Mouse (Mus musculus): ENCODE measurements around the gene Mlx. TPM values are rescaled to one million over a fixed set of nuclear protein-coding genes. Genes with fewer than 3 reads are reported as not detected.

Mlx gene
- polyA plus RNA-seq, 2 experiments: 40.2 to 44.4 TPM

DNA sequence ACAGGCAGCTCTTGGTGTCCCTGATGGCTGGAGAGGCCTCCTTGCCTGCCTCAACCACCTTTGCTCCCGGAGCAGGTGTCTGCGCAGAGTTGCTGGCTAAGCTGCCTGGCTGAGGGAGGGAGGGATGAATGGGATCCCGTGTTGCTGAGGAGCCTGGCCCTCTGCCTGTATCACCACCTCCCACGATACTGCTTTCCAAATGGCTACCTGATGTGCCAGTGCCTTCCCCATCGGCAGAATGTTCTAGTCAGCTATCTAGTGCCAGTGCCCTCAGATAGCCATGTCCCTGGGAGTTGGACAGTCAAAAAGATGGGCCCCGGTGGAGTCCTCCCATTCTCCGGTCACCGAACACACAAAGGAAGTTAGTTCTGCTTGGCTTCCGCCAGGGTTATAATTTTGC, 36.7 kb upstream of the Mlx start:
- H3K9me3 ChIP-seq (ENCODE audit: control insufficient read depth, low read length): no peaks in the 10 kb centered on the region
- H3K27ac ChIP-seq (replicated peaks; ENCODE audit: low read depth, low read length): no peak overlapping the region
- H3K36me3 ChIP-seq (ENCODE audit: control insufficient read depth, insufficient read depth, low read length): peaks cover 63% of the 10 kb centered on the region
- H3K4me1 ChIP-seq (ENCODE audit: control insufficient read depth, insufficient read depth, low read length): no peaks in the 10 kb centered on the region
- ATAC-seq (ENCODE audit: low FRiP score, low read depth) (no peak), DNase-seq (ENCODE audit: low spot score) (no peak)
- no peaks in the 10 kb centered on the region for H3K27me3 ChIP-seq (ENCODE audit: control insufficient read depth, insufficient read depth, low read length)
- H3K4me3 ChIP-seq (replicated peaks; ENCODE audit: low read length): no peak overlapping the region
- TF ChIP-seq POLR2A (IDR thresholded peaks at IDR 0.05; ENCODE audit: borderline replicate concordance, extremely low read depth, insufficient read depth, insufficient read length): no peak
- 93% methylated on average over 9 of the region's 9 CpGs for WGBS
- H3K4me2 ChIP-seq (replicated peaks; ENCODE audit: low read depth, low read length, severe bottlenecking): no peak overlapping the region
- no peak overlapping the region for H3K9ac ChIP-seq (ENCODE audit: low read depth, low read length, severe bottlenecking)

GRCm38 (mm10) chr11:101051051-101051493, 36.0 kb upstream of the Mlx start:
- 85% methylated on average over 6 of the region's 6 CpGs for WGBS
- H3K9me3 ChIP-seq (ENCODE audit: control insufficient read depth, low read length): no peaks in the 10 kb centered on the region
- no peak overlapping the region for H3K4me2 ChIP-seq (replicated peaks; ENCODE audit: low read depth, low read length, severe bottlenecking)
- no peak for TF ChIP-seq POLR2A (IDR thresholded peaks at IDR 0.05; ENCODE audit: borderline replicate concordance, extremely low read depth, insufficient read depth, insufficient read length)
- ATAC-seq (ENCODE audit: low FRiP score, low read depth) (no peak), DNase-seq (ENCODE audit: low spot score) (no peak)
- H3K9ac ChIP-seq (ENCODE audit: low read depth, low read length, severe bottlenecking): no peak overlapping the region
- H3K4me3 ChIP-seq (replicated peaks; ENCODE audit: low read length): no peak overlapping the region
- no peaks in the 10 kb centered on the region for H3K4me1 ChIP-seq (ENCODE audit: control insufficient read depth, insufficient read depth, low read length)
- peaks cover 58% of the 10 kb centered on the region for H3K36me3 ChIP-seq (ENCODE audit: control insufficient read depth, insufficient read depth, low read length)
- no peak overlapping the region for H3K27ac ChIP-seq (replicated peaks; ENCODE audit: low read depth, low read length)
- no peaks in the 10 kb centered on the region for H3K27me3 ChIP-seq (ENCODE audit: control insufficient read depth, insufficient read depth, low read length)

GRCm38 (mm10) chr11:101051617-101052016, 35.5 kb upstream of the Mlx start:
- Histone ChIP-seq H3K9ac (ENCODE audit: low read depth, low read length, severe bottlenecking) (no peak overlapping the region), H3K27me3 (ENCODE audit: control insufficient read depth, insufficient read depth, low read length) (no peaks in the 10 kb centered on the region), H3K36me3 (ENCODE audit: control insufficient read depth, insufficient read depth, low read length) (peaks cover 54% of the 10 kb centered on the region), H3K27ac (replicated peaks; ENCODE audit: low read depth, low read length) (no peak overlapping the region), H3K9me3 (ENCODE audit: control insufficient read depth, low read length) (no peaks in the 10 kb centered on the region), H3K4me3 (replicated peaks; ENCODE audit: low read length) (no peak overlapping the region), H3K4me1 (ENCODE audit: control insufficient read depth, insufficient read depth, low read length) (no peaks in the 10 kb centered on the region), H3K4me2 (replicated peaks; ENCODE audit: low read depth, low read length, severe bottlenecking) (no peak overlapping the region)
- WGBS: 78% methylated on average over 8 of the region's 8 CpGs
- no peak for ATAC-seq (ENCODE audit: low FRiP score, low read depth)
- DNase-seq (ENCODE audit: low spot score): no peak
- TF ChIP-seq POLR2A (IDR thresholded peaks at IDR 0.05; ENCODE audit: borderline replicate concordance, extremely low read depth, insufficient read depth, insufficient read length): no peak

- H3K9me3 ChIP-seq (ENCODE audit: control insufficient read depth, low read length): no peaks in the 10 kb centered on the region
- H3K27ac ChIP-seq (replicated peaks; ENCODE audit: low read depth, low read length): no peak overlapping the region
- no peak for TF ChIP-seq POLR2A (IDR thresholded peaks at IDR 0.05; ENCODE audit: borderline replicate concordance, extremely low read depth, insufficient read depth, insufficient read length)
- H3K27me3 ChIP-seq (ENCODE audit: control insufficient read depth, insufficient read depth, low read length): no peaks in the 10 kb centered on the region
- H3K4me1 ChIP-seq (ENCODE audit: control insufficient read depth, insufficient read depth, low read length): no peaks in the 10 kb centered on the region
- H3K9ac ChIP-seq (ENCODE audit: low read depth, low read length, severe bottlenecking): no peak overlapping the region
- DNase-seq (ENCODE audit: low spot score) (no peak), ATAC-seq (ENCODE audit: low FRiP score, low read depth) (no peak)
- 86% methylated on average over 10 of the region's 10 CpGs for WGBS
- peaks cover 51% of the 10 kb centered on the region for H3K36me3 ChIP-seq (ENCODE audit: control insufficient read depth, insufficient read depth, low read length)
- no peak overlapping the region for H3K4me3 ChIP-seq (replicated peaks; ENCODE audit: low read length)
- H3K4me2 ChIP-seq (replicated peaks; ENCODE audit: low read depth, low read length, severe bottlenecking): no peak overlapping the region
Measured at GRCm38 (mm10) chr11:101052751-101053473, 34.2 kb upstream of the Mlx start.

GRCm38 (mm10) chr11:101053974-101054373, 33.1 kb upstream of the Mlx start:
- Histone ChIP-seq H3K9me3 (ENCODE audit: control insufficient read depth, low read length) (no peaks in the 10 kb centered on the region), H3K27me3 (ENCODE audit: control insufficient read depth, insufficient read depth, low read length) (no peaks in the 10 kb centered on the region), H3K9ac (ENCODE audit: low read depth, low read length, severe bottlenecking) (no peak overlapping the region), H3K4me1 (ENCODE audit: control insufficient read depth, insufficient read depth, low read length) (no peaks in the 10 kb centered on the region), H3K27ac (replicated peaks; ENCODE audit: low read depth, low read length) (no peak overlapping the region), H3K4me3 (replicated peaks; ENCODE audit: low read length) (no peak overlapping the region), H3K4me2 (replicated peaks; ENCODE audit: low read depth, low read length, severe bottlenecking) (no peak overlapping the region), H3K36me3 (ENCODE audit: control insufficient read depth, insufficient read depth, low read length) (peaks cover 40% of the 10 kb centered on the region)
- TF ChIP-seq POLR2A (IDR thresholded peaks at IDR 0.05; ENCODE audit: borderline replicate concordance, extremely low read depth, insufficient read depth, insufficient read length): no peak
- 97% methylated on average over 1 of the region's 1 CpGs for WGBS
- no peak for DNase-seq (ENCODE audit: low spot score)
- ATAC-seq (ENCODE audit: low FRiP score, low read depth): no peak
